Mouse (Mus musculus): Measurements from ENCODE around the gene Fbxw4. TPM values are rescaled to one million over a fixed set of nuclear protein-coding genes. Genes with fewer than 3 reads are reported as not detected.

The Fbxw4 gene
- 5.5 and 6.0 TPM in 2 replicates for polyA plus RNA-seq (2016; fragmentation: Nextera tagmentation; extraction: Ambion mirVana)

GRCm38 (mm10) chr19:45659738-45660502, at the start of gene Fbxw4:
Gene Fbxw4, minus strand, starts transcription at chr19:45660312.
- Histone ChIP-seq H3K4me3 (peak within 1 kb of the TSS; percentile 93), H3K36me3 (no peaks in the 10 kb centered on the region), H3K9me3 (no peaks in the 10 kb centered on the region), H3K4me1 (peaks cover 37% of the 10 kb centered on the region), H3K27ac (peak within 1 kb of the TSS; percentile 100), H3K27me3 (ENCODE audit: insufficient read depth, poor library complexity, severe bottlenecking) (no peaks in the 10 kb centered on the region)
- under 1% methylated on average over 83 of the region's 94 CpGs for WGBS
- peak; percentile 87 for DNase-seq (ENCODE audit: low spot score)

GRCm38 (mm10) chr19:45708704-45709103, 48.6 kb upstream of the Fbxw4 start:
- no peak overlapping the region for H3K27ac ChIP-seq
- peaks cover 6% of the 10 kb centered on the region; the same call in 1 of the 2 replicates for H3K4me1 ChIP-seq
- 69% methylated on average over 3 of the region's 3 CpGs for WGBS
- no peak overlapping the region for H3K4me3 ChIP-seq
- DNase-seq (ENCODE audit: low spot score): no peak
- H3K9me3 ChIP-seq: no peaks in the 10 kb centered on the region
- no peaks in the 10 kb centered on the region for H3K36me3 ChIP-seq
- H3K27me3 ChIP-seq (ENCODE audit: insufficient read depth, poor library complexity, severe bottlenecking): no peaks in the 10 kb centered on the region

- peak overlapping the region; percentile 71; the same call in 1 of the 2 replicates for H3K27ac ChIP-seq
- H3K27me3 ChIP-seq (ENCODE audit: insufficient read depth, poor library complexity, severe bottlenecking): no peaks in the 10 kb centered on the region
- peaks cover 16% of the 10 kb centered on the region for H3K4me1 ChIP-seq
- no peak for DNase-seq (ENCODE audit: low spot score)
- H3K36me3 ChIP-seq: peaks cover 4% of the 10 kb centered on the region; the same call in 1 of the 2 replicates
- H3K9me3 ChIP-seq: no peaks in the 10 kb centered on the region
- H3K4me3 ChIP-seq: peak overlapping the region; percentile 7; the same call in 1 of the 2 replicates
- WGBS: 31% methylated on average over 6 of the region's 6 CpGs
Measured at GRCm38 (mm10) chr19:45696281-45696600, 36.1 kb upstream of the Fbxw4 start.

- Histone ChIP-seq H3K27me3 (ENCODE audit: insufficient read depth, poor library complexity, severe bottlenecking) (no peaks in the 10 kb centered on the region), H3K4me3 (peak overlapping the region; percentile 7; the same call in 1 of the 2 replicates), H3K36me3 (peaks cover 4% of the 10 kb centered on the region; the same call in 1 of the 2 replicates), H3K9me3 (no peaks in the 10 kb centered on the region), H3K27ac (peak overlapping the region; percentile 71), H3K4me1 (peaks cover 16% of the 10 kb centered on the region)
- 42% methylated on average over 25 of the region's 25 CpGs for WGBS
- DNase-seq (ENCODE audit: low spot score): no peak
Measured at GRCm38 (mm10) chr19:45695496-45696280, 35.6 kb upstream of the Fbxw4 start.

GRCm38 (mm10) chr19:45694056-45694455, 33.9 kb upstream of the Fbxw4 start:
- peaks cover 4% of the 10 kb centered on the region; the same call in 1 of the 2 replicates for H3K36me3 ChIP-seq
- WGBS: 59% methylated on average over 3 of the region's 3 CpGs
- H3K27ac ChIP-seq: no peak overlapping the region
- DNase-seq (ENCODE audit: low spot score): no peak
- no peaks in the 10 kb centered on the region for H3K27me3 ChIP-seq (ENCODE audit: insufficient read depth, poor library complexity, severe bottlenecking)
- peaks cover 16% of the 10 kb centered on the region for H3K4me1 ChIP-seq
- no peak overlapping the region for H3K4me3 ChIP-seq
- H3K9me3 ChIP-seq: no peaks in the 10 kb centered on the region

GRCm38 (mm10) chr19:45692211-45692610, 32.1 kb upstream of the Fbxw4 start:
- H3K36me3 ChIP-seq: peaks cover 4% of the 10 kb centered on the region; the same call in 1 of the 2 replicates
- H3K9me3 ChIP-seq: no peaks in the 10 kb centered on the region
- H3K27ac ChIP-seq: no peak overlapping the region
- no peaks in the 10 kb centered on the region for H3K27me3 ChIP-seq (ENCODE audit: insufficient read depth, poor library complexity, severe bottlenecking)
- 81% methylated on average over 8 of the region's 8 CpGs for WGBS
- no peak overlapping the region for H3K4me3 ChIP-seq
- DNase-seq (ENCODE audit: low spot score): no peak
- H3K4me1 ChIP-seq: peaks cover 16% of the 10 kb centered on the region

- Histone ChIP-seq H3K27ac (no peak overlapping the region), H3K27me3 (ENCODE audit: insufficient read depth, poor library complexity, severe bottlenecking) (no peaks in the 10 kb centered on the region), H3K9me3 (no peaks in the 10 kb centered on the region), H3K36me3 (peaks cover 4% of the 10 kb centered on the region; the same call in 1 of the 2 replicates), H3K4me3 (no peak overlapping the region), H3K4me1 (peaks cover 10% of the 10 kb centered on the region)
- DNase-seq (ENCODE audit: low spot score): no peak
- 70% methylated on average over 8 of the region's 8 CpGs for WGBS
Measured at GRCm38 (mm10) chr19:45691001-45691535, 31.0 kb upstream of the Fbxw4 start.

GRCm38 (mm10) chr19:45687001-45687400, 26.9 kb upstream of the Fbxw4 start:
- WGBS: 66% methylated on average over 4 of the region's 4 CpGs
- no peaks in the 10 kb centered on the region for H3K36me3 ChIP-seq
- no peaks in the 10 kb centered on the region for H3K9me3 ChIP-seq
- H3K4me3 ChIP-seq: no peak overlapping the region
- no peak for DNase-seq (ENCODE audit: low spot score)
- H3K27ac ChIP-seq: no peak overlapping the region
- H3K4me1 ChIP-seq: no peaks in the 10 kb centered on the region
- H3K27me3 ChIP-seq (ENCODE audit: insufficient read depth, poor library complexity, severe bottlenecking): peaks cover 3% of the 10 kb centered on the region; the same call in 1 of the 2 replicates

GRCm38 (mm10) chr19:45683676-45684075, 23.6 kb upstream of the Fbxw4 start:
- H3K4me1 ChIP-seq: no peaks in the 10 kb centered on the region
- DNase-seq (ENCODE audit: low spot score): no peak
- H3K27me3 ChIP-seq (ENCODE audit: insufficient read depth, poor library complexity, severe bottlenecking): peaks cover 3% of the 10 kb centered on the region; the same call in 1 of the 2 replicates
- H3K4me3 ChIP-seq: no peak overlapping the region
- H3K9me3 ChIP-seq: no peaks in the 10 kb centered on the region
- H3K36me3 ChIP-seq: no peaks in the 10 kb centered on the region
- WGBS: 78% methylated on average over 10 of the region's 10 CpGs
- H3K27ac ChIP-seq: no peak overlapping the region

GRCm38 (mm10) chr19:45680495-45681130, 20.5 kb upstream of the Fbxw4 start:
- Histone ChIP-seq H3K27ac (no peak overlapping the region), H3K9me3 (no peaks in the 10 kb centered on the region), H3K4me1 (peaks cover 6% of the 10 kb centered on the region), H3K36me3 (no peaks in the 10 kb centered on the region), H3K27me3 (ENCODE audit: insufficient read depth, poor library complexity, severe bottlenecking) (peaks cover 4% of the 10 kb centered on the region; the same call in 1 of the 2 replicates), H3K4me3 (no peak overlapping the region)
- DNase-seq (ENCODE audit: low spot score): no peak
- 50% methylated on average over 3 of the region's 3 CpGs for WGBS

GRCm38 (mm10) chr19:45676723-45677269, 16.7 kb upstream of the Fbxw4 start:
- Histone ChIP-seq H3K9me3 (no peaks in the 10 kb centered on the region), H3K27me3 (ENCODE audit: insufficient read depth, poor library complexity, severe bottlenecking) (peaks cover 10% of the 10 kb centered on the region; the same call in 1 of the 2 replicates), H3K4me3 (peak overlapping the region; percentile 56), H3K27ac (peak overlapping the region; percentile 78), H3K4me1 (peaks cover 6% of the 10 kb centered on the region), H3K36me3 (no peaks in the 10 kb centered on the region)
- DNase-seq (ENCODE audit: low spot score): no peak
- WGBS: 4% methylated on average over 16 of the region's 16 CpGs
